Mouse (Mus musculus) ES-E14 (cell line): ENCODE measurements around the gene Raver1.

Source experiments
- CHD2 ChIP-seq: IDR thresholded peaks from 2 replicates; pipeline ENCODE4 v1.6.1; 2014; ENCODE audit warnings: mild to moderate bottlenecking, low read depth, low read length, inconsistent platforms
- ZC3H11A ChIP-seq: IDR thresholded peaks from 2 replicates; pipeline ENCODE4 v1.6.1; 2012; ENCODE audit warnings: low read depth, mild to moderate bottlenecking, inconsistent platforms, low read length, borderline replicate concordance

- TF ChIP-seq ZC3H11A: no peak
- TF ChIP-seq CHD2: no peak
Measured at GRCm38 (mm10) chr9:21135941-21136381, 44.2 kb upstream of the Raver1 start.
